Mouse (Mus musculus): ENCODE results near the gene Psmd5.
A peak's percentile ranks its signal among the peaks of the same experiment; 100 is the strongest.
"Not testable (repeated sequence)": the region's sequence is repeated elsewhere in the genome, so short reads cannot be mapped to it uniquely, and the experiment has no call there.

Gene Psmd5

DNA sequence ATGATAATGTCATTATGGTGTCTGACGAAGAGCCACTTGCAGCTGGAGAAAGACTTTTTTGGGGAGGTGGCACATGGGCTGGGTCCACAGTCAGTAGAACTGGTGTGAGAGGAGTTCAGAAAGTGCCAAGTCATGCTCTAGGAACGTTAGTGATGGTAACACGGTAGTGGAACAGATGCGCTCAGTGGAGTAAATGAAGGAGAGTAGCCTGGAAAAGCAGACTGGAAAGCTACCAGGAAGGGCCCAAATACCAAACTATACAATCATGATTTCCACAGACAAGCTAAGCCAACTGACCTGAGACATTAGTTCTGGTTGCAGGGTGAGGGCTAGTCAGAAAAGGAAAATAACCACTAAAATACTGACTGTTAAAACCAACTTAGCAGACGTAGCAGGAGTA is 5.1 kb downstream of the Psmd5 start:
- Histone ChIP-seq H3K27me3 (ENCODE audit: control insufficient read depth, insufficient read depth, low read length, poor library complexity, severe bottlenecking) (no peaks in the 10 kb centered on the region), H3K36me3 (ENCODE audit: control insufficient read depth, insufficient read depth, low read length, poor library complexity, severe bottlenecking) (0 out of 2 replicates have a peak, but pooled peaks cover 2% of the 10 kb centered on the region)
- DNase-seq (ENCODE audit: low read depth, low spot score): no peak

DNA sequence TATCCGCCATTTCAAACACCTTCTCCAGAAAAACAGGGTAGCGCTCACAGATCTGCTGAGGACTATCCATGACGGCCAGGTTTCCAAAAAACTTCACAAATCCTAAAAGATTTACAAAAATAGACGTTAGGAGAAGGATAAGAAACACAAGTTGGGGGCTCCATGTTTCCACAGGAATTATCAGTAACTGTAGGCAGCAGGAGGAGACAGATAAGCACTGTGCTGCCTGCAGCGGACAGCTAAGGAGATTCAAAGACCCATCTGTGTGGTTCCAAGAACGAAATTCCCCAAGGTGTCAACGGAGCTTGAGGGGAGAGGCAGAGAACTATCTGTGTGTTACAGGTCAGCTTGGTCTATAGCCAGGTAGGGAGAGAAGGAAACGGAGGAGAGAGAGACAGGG is 17.0 kb downstream of the Psmd5 start:
- DNase-seq (ENCODE audit: low read depth, low spot score): no peak
- H3K27me3 ChIP-seq (ENCODE audit: control insufficient read depth, insufficient read depth, low read length, poor library complexity, severe bottlenecking): no peaks in the 10 kb centered on the region
- peaks cover 33% of the 10 kb centered on the region for H3K36me3 ChIP-seq (ENCODE audit: control insufficient read depth, insufficient read depth, low read length, poor library complexity, severe bottlenecking)

DNA sequence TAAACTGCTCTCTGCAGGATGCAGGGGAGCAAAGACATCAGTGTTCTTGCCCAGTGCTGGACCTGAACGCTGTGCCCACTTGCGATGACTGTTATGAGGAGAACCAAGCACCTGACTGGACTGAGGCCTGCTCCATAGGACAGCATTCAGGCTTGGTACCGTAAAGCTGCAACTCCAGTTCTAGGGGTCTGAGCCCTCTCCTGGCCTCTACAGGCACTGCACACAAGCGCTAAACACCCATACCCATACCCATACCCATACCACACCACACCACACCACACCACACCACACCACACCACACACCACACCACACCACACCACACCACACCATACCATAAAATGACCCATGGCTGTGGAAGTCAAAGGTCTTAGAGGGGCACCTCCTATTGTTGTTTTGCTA is 19.5 kb downstream of the Psmd5 start:
- Histone ChIP-seq H3K36me3 (ENCODE audit: control insufficient read depth, insufficient read depth, low read length, poor library complexity, severe bottlenecking) (peaks cover 25% of the 10 kb centered on the region), H3K27me3 (ENCODE audit: control insufficient read depth, insufficient read depth, low read length, poor library complexity, severe bottlenecking) (no peaks in the 10 kb centered on the region)
- DNase-seq (ENCODE audit: low read depth, low spot score): peak; percentile 18

DNA sequence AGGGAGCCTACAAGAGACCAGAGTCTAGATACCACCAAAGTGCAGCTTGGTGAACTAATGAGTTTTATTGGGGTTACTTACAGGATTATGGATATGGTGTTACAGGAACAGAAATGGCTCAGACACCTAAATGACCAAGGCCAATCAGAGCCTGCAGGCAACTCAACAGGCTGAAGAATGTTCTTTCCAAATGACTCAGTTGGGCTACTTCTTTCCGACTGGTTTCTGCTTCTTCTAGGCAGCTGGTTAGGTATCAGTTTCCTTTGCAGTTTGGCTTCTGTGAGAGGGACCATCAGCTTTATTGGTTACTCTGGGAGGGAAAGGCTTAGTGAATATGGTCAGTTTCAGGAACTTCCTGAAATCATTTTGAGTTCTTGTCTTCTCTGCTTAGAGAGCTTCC is 27.1 kb downstream of the Psmd5 start:
- Histone ChIP-seq H3K27me3 (ENCODE audit: control insufficient read depth, insufficient read depth, low read length, poor library complexity, severe bottlenecking) (no peaks in the 10 kb centered on the region), H3K36me3 (ENCODE audit: control insufficient read depth, insufficient read depth, low read length, poor library complexity, severe bottlenecking) (no peaks in the 10 kb centered on the region)
- DNase-seq (ENCODE audit: low read depth, low spot score): no peak

DNA sequence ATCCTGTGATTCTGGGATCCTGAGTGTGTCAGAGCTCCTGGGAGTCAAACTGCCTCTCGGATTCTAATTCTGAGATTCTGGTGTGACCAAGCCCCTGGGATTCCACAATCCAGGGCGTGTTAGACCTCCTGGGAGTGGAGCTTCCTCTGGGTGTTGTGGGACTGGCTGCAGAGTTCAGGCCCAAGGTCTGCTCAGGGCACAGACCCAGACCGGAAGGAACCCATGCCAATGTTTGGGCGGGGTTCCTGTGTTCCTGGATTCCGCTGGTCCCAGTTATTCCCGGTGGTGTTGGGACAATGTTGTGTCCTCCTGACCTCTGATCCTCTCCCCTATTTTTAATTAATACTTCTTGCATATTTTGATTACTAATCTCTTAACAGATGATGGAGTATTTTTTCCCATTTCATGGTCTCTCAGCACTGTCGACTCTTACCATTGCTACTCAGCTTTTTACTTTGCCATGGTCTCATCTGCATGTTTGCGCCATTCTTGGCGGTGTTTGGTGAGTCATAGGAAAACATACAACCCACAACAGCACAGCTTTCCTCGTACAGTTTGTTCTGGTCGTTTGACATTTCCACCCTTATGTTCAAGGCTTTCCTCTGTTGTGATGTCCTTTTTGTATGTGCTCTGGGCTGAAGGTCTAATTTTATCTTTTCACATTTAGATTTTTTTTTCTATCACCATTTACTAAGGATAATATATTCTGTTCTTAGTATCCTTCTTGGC is 31.4 kb downstream of the Psmd5 start:
- no peak for DNase-seq (ENCODE audit: low read depth, low spot score)
- H3K27me3 ChIP-seq (ENCODE audit: control insufficient read depth, insufficient read depth, low read length, poor library complexity, severe bottlenecking): no peaks in the 10 kb centered on the region
- H3K36me3 ChIP-seq (ENCODE audit: control insufficient read depth, insufficient read depth, low read length, poor library complexity, severe bottlenecking): no peaks in the 10 kb centered on the region

DNA sequence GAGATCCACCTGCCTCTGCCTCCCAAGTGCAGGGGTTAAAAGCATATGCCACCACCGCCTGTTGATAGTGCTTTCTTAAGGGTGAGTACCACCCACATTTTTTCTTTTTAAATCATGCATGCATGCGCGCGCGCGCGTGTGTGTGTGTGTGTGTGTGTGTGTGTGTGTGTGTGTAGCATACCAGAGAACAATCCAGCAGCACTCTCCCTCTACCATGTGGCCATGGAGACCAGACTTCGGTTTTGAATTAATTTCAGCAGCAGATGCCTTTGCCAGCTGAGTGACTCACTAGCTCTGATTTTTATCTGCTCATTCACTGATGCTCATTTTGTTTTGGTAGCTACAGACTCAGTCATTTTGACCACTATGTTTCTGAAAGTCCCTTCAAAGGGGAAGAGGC is 33.1 kb downstream of the Psmd5 start:
- Histone ChIP-seq H3K27me3 (ENCODE audit: control insufficient read depth, insufficient read depth, low read length, poor library complexity, severe bottlenecking) (no peaks in the 10 kb centered on the region), H3K36me3 (ENCODE audit: control insufficient read depth, insufficient read depth, low read length, poor library complexity, severe bottlenecking) (no peaks in the 10 kb centered on the region)
- DNase-seq (ENCODE audit: low read depth, low spot score): no peak

DNA sequence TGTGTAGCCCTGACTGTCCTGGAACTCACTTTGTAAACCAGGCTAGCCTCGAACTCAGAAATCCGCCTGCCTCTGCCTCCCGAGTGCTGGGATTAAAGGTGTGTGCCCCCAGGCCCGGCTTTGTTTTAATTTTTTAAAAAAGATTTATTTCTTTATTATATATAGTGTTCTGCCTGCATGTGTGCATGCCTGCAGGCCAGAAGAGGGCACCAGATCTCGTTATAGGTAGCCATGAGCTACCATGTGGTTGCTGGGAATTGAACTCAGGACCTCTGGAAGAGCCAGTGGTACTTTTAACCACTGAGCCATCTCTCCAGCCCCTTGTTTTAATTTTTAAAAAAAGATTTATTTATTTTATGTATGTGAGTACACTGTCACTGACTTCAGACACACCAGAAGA is 34.6 kb downstream of the Psmd5 start:
- H3K27me3 ChIP-seq (ENCODE audit: control insufficient read depth, insufficient read depth, low read length, poor library complexity, severe bottlenecking); H3K36me3 ChIP-seq (ENCODE audit: control insufficient read depth, insufficient read depth, low read length, poor library complexity, severe bottlenecking): not testable (repeated sequence)
- peak; percentile 30 for DNase-seq (ENCODE audit: low read depth, low spot score)

DNA sequence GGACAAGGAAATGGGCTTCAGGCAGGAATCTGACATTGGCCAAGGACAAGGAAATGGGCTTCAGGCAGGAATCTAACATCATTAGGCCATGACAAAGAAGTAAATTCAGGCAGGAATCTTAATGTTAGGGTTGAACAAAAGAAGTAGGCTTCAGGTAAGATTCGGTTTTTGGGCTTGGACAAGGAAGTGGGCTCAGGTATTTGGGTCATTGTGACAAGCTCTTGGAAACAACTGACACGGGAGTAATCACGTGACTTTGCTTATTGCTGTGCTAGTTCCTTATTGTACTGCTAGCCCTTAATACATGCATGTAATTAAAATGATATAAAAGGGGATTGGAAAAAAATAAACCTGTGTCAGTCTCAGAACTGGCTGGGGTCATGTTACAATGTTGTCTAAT is 39.1 kb downstream of the Psmd5 start:
- no peaks in the 10 kb centered on the region for H3K27me3 ChIP-seq (ENCODE audit: control insufficient read depth, insufficient read depth, low read length, poor library complexity, severe bottlenecking)
- DNase-seq (ENCODE audit: low read depth, low spot score): no peak
- no peaks in the 10 kb centered on the region for H3K36me3 ChIP-seq (ENCODE audit: control insufficient read depth, insufficient read depth, low read length, poor library complexity, severe bottlenecking)

DNA sequence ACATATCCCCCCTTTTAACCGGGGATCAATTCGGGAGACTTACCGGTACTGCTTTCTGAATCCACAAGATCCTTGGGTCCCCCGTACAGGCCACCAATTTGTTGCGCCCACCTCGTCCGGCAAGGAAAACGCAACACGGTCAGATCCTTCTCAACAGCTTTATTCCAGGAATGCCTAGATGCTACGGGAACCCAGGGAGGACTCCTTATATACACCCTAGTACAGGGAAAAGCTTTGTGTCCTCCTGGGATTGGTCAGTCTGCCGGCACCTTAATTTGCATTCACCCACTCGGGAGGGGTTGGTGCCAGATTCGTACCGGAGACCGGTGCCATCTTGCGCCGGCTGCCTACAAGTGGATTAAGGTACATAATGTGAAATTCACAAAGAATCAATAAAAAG is 41.1 kb downstream of the Psmd5 start:
- no peaks in the 10 kb centered on the region for H3K27me3 ChIP-seq (ENCODE audit: control insufficient read depth, insufficient read depth, low read length, poor library complexity, severe bottlenecking)
- no peak for DNase-seq (ENCODE audit: low read depth, low spot score)
- no peaks in the 10 kb centered on the region; the same call in 1 of the 2 replicates for H3K36me3 ChIP-seq (ENCODE audit: control insufficient read depth, insufficient read depth, low read length, poor library complexity, severe bottlenecking)

DNA sequence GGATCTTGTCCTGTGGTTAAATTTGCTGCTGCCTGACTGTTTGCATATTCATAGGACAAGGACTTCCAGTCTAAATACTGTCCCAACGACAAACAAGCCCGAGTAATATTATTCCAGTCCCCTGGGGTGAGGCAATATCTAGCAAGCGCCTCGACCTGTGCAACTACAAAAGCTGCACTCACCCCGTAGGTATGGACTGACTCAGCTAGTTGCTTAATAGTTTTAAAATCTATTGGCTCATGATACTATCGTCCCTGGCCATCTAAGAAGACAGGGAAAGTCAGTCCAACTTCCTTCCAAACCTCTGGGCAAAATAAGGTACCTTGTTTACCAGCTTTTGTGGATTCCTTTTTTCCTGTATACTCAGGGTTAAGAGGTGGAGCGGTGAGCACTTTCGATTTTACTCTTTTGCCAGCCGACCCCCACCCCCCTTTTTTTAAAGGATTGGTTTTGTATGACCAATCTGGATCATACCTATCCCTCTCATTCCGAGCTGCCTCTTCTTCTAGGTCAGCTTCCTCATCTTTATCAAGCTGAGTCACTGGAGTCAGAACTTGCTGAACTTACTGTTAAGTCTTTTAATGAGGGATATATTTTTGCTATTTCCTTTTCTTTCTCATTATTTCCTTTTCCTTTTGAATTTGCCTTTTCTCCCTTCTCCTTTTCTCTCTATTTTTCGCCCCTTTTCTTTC is 41.9 kb downstream of the Psmd5 start, which contains the start of gene Gm34653:
Gm34653 (plus strand) TSS at position 242 of the 692 bp plus-strand sequence.
- H3K27me3 ChIP-seq (ENCODE audit: control insufficient read depth, insufficient read depth, low read length, poor library complexity, severe bottlenecking); H3K36me3 ChIP-seq (ENCODE audit: control insufficient read depth, insufficient read depth, low read length, poor library complexity, severe bottlenecking); DNase-seq (ENCODE audit: low read depth, low spot score): not testable (repeated sequence)

DNA sequence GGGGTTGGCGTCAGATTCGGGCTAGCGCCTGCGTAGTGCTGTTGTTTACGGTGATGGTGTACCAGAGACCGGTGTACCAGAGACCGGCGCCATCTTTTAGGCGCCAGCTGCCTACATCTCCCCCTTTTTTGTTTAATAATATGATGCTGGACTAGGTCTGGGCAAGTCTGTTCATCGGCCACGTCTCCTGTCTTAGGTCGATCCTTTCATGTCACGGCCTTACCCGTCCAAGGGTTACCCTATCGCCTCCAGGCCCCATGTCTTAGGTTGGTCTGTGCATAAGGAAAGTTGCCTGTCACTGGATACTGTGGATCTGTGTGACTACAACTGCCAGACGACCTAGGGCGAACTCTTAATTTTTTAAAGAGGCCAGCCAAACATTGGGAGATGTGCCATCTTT is 44.7 kb downstream of the Psmd5 start:
- not testable (repeated sequence) for H3K27me3 ChIP-seq (ENCODE audit: control insufficient read depth, insufficient read depth, low read length, poor library complexity, severe bottlenecking); H3K36me3 ChIP-seq (ENCODE audit: control insufficient read depth, insufficient read depth, low read length, poor library complexity, severe bottlenecking); DNase-seq (ENCODE audit: low read depth, low spot score)

DNA sequence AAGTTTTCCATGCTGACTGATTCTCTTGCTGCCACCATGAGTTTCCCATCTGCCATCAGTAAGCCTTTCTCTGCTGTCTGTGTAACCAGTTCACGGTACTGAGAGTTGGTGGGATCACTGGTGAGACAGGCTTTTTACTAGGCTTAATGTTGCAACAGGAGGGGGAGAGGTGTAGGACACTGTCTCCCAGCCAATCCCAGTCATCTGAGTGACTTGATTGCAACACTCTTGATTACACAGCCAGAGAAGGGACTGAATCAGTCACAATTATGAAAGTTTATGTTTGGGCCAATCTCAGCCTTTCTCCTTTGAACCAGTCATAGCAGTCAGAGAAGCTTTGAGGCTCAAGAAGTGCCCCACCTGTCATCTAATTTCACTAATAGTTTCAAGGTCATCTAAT is 46.7 kb downstream of the Psmd5 start:
- Histone ChIP-seq H3K36me3 (ENCODE audit: control insufficient read depth, insufficient read depth, low read length, poor library complexity, severe bottlenecking) (no peaks in the 10 kb centered on the region; the same call in 1 of the 2 replicates), H3K27me3 (ENCODE audit: control insufficient read depth, insufficient read depth, low read length, poor library complexity, severe bottlenecking) (no peaks in the 10 kb centered on the region)
- DNase-seq (ENCODE audit: low read depth, low spot score): no peak

DNA sequence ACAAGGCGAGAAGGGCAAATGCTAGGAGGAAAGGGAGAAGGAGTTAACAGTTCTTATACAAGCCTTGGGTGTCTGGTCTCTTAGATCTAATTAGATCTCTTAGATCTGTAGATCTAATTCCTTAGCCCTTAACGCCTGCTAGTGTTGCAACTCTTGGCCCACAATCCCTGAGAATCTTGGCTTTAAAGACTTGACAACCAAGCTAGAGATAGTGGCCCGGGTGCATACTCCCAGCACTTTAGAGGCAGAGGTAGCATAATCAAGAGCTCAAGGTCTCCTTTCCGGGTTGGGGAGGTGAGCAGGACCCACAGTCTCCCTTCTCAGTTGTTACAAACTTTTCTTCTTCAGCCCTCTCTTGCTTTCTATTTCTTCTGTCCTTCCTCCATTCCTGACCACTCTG is 47.2 kb downstream of the Psmd5 start:
- no peaks in the 10 kb centered on the region for H3K27me3 ChIP-seq (ENCODE audit: control insufficient read depth, insufficient read depth, low read length, poor library complexity, severe bottlenecking)
- no peaks in the 10 kb centered on the region; the same call in 1 of the 2 replicates for H3K36me3 ChIP-seq (ENCODE audit: control insufficient read depth, insufficient read depth, low read length, poor library complexity, severe bottlenecking)
- no peak for DNase-seq (ENCODE audit: low read depth, low spot score)

DNA sequence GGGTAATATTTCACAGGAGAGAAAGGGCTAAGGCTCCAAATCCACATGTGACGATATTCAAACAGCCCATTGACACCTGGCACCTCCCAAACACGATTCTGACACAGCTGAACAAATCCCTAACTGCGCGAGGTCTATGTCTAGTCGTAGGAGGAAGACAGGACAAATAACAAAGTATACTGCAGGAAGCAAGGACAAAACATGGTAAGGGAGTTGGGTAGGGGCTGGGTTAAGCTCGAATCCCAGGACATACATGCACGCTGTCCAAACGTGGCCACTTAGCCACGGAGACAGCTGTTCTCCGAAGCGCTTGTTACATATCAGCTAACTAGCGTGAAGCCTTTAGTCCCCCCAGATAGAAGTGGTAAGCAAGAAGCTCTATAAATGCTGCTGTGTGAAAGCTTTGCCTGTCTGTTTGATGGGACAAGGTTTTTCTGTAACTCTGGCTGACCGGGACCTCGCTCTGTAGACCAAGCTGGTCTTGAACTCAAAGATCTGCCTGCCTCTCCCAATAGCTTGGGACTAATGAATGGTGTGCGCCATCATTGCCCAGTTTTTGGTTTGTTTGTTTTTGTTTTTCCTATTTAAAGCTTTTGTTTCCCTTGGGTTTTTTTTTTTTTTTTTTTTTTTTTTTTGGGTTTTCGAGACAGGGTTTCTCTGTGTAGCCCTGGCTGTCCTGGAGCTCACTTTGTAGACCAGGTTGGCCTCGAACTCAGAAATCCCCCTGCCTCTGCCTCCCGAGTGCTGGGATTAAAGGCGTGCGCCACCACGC is 48.1 kb downstream of the Psmd5 start:
- Histone ChIP-seq H3K27me3 (ENCODE audit: control insufficient read depth, insufficient read depth, low read length, poor library complexity, severe bottlenecking) (no peaks in the 10 kb centered on the region), H3K36me3 (ENCODE audit: control insufficient read depth, insufficient read depth, low read length, poor library complexity, severe bottlenecking) (no peaks in the 10 kb centered on the region; the same call in 1 of the 2 replicates)
- no peak for DNase-seq (ENCODE audit: low read depth, low spot score)

Measured in splenic B cell, adult 2 months (primary cell).